9 mouse cellular contexts compared by ENCODE assay signal in the genomic region with DNA sequence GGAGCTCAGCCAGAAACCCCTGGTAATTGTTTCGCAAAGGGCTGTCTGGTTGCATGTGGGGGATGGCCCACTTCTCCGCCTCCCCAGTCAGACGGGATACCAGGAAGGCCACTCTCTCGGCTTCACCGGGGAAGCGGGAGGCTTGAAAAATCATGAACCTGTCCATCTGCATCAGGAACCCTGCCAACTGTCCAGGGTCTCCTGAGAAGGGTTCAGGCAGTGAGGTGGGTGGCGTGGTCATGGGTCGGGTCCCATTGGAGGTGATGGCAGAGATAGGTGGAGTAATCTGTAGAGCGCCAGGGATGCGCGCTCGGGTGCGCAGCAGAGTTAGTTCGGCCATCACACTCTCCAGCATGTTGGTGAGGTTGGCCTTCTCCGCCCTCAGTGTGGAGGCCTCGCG. TPM values are rescaled to one million over a fixed set of nuclear protein-coding genes. Genes with fewer than 3 reads are reported as not detected.
A peak's percentile ranks its signal among the peaks of the same experiment; 100 is the strongest.
DNase-seq lines count a peak whose midpoint lies in the region; ATAC-seq lines count a peak whose summit lies in the region.
"Had no signal": no experiment of that assay in that cellular context is flagged by ENCODE, and none has a peak within 500 bp of the region (broad histone marks: within the 10 kb centered on the region; RNA-seq: fewer than 3 reads in every experiment).

No protein-coding gene starts in this region.

- H3K9me3 ChIP-seq in neural tube, embryonic 11.5 days (ENCODE audit: control insufficient read depth, low read length): no peaks in the 10 kb centered on the region; the same call in 1 of the 2 replicates
- H3K9me3 ChIP-seq in hindbrain, embryonic 14.5 days (ENCODE audit: control insufficient read depth, low read length): no peaks in the 10 kb centered on the region
- H3K9me3 ChIP-seq in neural tube, embryonic 15.5 days (replicated peaks): no peaks in the 10 kb centered on the region

- peaks cover 3% of the 10 kb centered on the region; the same call in 1 of the 2 replicates for H3K4me1 ChIP-seq in neural tube, embryonic 11.5 days (ENCODE audit: control insufficient read depth, insufficient read depth, low read length)
- H3K4me1 ChIP-seq in hindbrain, embryonic 14.5 days (replicated peaks; ENCODE audit: control insufficient read depth, insufficient read depth, low read length): peaks cover 31% of the 10 kb centered on the region
- H3K4me1 ChIP-seq in neural tube, embryonic 15.5 days: peaks cover 47% of the 10 kb centered on the region

- peak; percentile 20 for DNase-seq in cerebellum, adult 11 months
- DNase-seq in cerebellum, postnatal 4 days (ENCODE audit: low spot score in 2 of 2): no peak
- DNase-seq in neural tube, embryonic 11.5 days (ENCODE audit: low spot score): no peak
- no peak for DNase-seq in neural tube, embryonic 10.5 days (ENCODE audit: extremely low spot score, low spot score)
- DNase-seq in hindbrain, embryonic 14.5 days (ENCODE audit: low spot score): no peak
- DNase-seq: thymus, postnatal 4 days had no signal

- H3K4me3 ChIP-seq in neural tube, embryonic 11.5 days (ENCODE audit: low read depth, low read length): peak overlapping the region; percentile 59
- peak overlapping the region; percentile 65 for H3K4me3 ChIP-seq in hindbrain, embryonic 14.5 days (replicated peaks; ENCODE audit: low read length)
- H3K4me3 ChIP-seq in neural tube, embryonic 15.5 days (replicated peaks): peak overlapping the region; percentile 65

- WGBS in neural tube, embryonic 11.5 days: 97% methylated on average over 17 of the region's 17 CpGs
- WGBS in hindbrain, embryonic 14.5 days: 98% methylated on average over 17 of the region's 17 CpGs
- 99% methylated on average over 17 of the region's 17 CpGs for WGBS in neural tube, embryonic 15.5 days

- H3K9ac ChIP-seq in neural tube, embryonic 11.5 days (ENCODE audit: low read length): no peak overlapping the region
- no peak overlapping the region for H3K9ac ChIP-seq in hindbrain, embryonic 14.5 days
- no peak overlapping the region for H3K9ac ChIP-seq in neural tube, embryonic 15.5 days (replicated peaks)

- no peak overlapping the region for H3K27ac ChIP-seq in neural tube, embryonic 11.5 days (ENCODE audit: low read depth, low read length)
- no peak overlapping the region for H3K27ac ChIP-seq in hindbrain, embryonic 14.5 days
- no peak overlapping the region for H3K27ac ChIP-seq in neural tube, embryonic 15.5 days (replicated peaks)

- no peaks in the 10 kb centered on the region for H3K27me3 ChIP-seq in neural tube, embryonic 11.5 days (ENCODE audit: control insufficient read depth, insufficient read depth, low read length)
- no peaks in the 10 kb centered on the region for H3K27me3 ChIP-seq in hindbrain, embryonic 14.5 days (ENCODE audit: control insufficient read depth, insufficient read depth, low read length)
- 0 out of 2 replicates have a peak, but pooled peaks cover 3% of the 10 kb centered on the region for H3K27me3 ChIP-seq in neural tube, embryonic 15.5 days (replicated peaks)

- H3K4me2 ChIP-seq in neural tube, embryonic 11.5 days (ENCODE audit: low read depth): peak overlapping the region; percentile 65
- H3K4me2 ChIP-seq in hindbrain, embryonic 14.5 days (replicated peaks): peak overlapping the region; percentile 68
- peak overlapping the region; percentile 71 for H3K4me2 ChIP-seq in neural tube, embryonic 15.5 days

- no peak for ATAC-seq in neural tube, embryonic 11.5 days (ENCODE audit: insufficient read depth, low FRiP score, low TSS enrichment)
- ATAC-seq in hindbrain, embryonic 14.5 days (ENCODE audit: low FRiP score): no peak
- ATAC-seq in neural tube, embryonic 15.5 days (ENCODE audit: low FRiP score): no peak
- no peak for ATAC-seq in erythroid progenitor cell, adult 5-6 weeks (replicated peaks; ENCODE audit: low FRiP score, poor library complexity, severe bottlenecking)
- no peak for ATAC-seq in inflammation-experienced regulatory T-cells, adult 6 months

- H3K36me3 ChIP-seq in neural tube, embryonic 11.5 days (ENCODE audit: control insufficient read depth, insufficient read depth, low read length): no peaks in the 10 kb centered on the region; the same call in 1 of the 2 replicates
- peaks cover 12% of the 10 kb centered on the region for H3K36me3 ChIP-seq in hindbrain, embryonic 14.5 days (replicated peaks; ENCODE audit: control insufficient read depth, insufficient read depth)
- H3K36me3 ChIP-seq in neural tube, embryonic 15.5 days: peaks cover 31% of the 10 kb centered on the region

RNA-seq across cellular contexts. Expression of a gene that starts 0.9 kb away (rescaled TPM):
- polyA plus RNA-seq in neural tube, embryonic 11.5 days (2014; fragmentation: Nextera tagmentation; extraction: Ambion mirVana): 25.0 and 28.7 TPM in 2 replicates
- 37.2 and 40.1 TPM in 2 replicates for polyA plus RNA-seq in hindbrain, embryonic 14.5 days (2014; fragmentation: Nextera tagmentation; extraction: Ambion mirVana)
- 46.5 and 55.0 TPM in 2 replicates for polyA plus RNA-seq in neural tube, embryonic 15.5 days (2015; fragmentation: Nextera tagmentation; extraction: Ambion mirVana)
- total RNA-seq in erythroid progenitor cell, adult 5-6 weeks (2015; ENCODE audit: low replicate concordance): 1.1 TPM in 1 of 2 replicates, not detected in the other
- 0.77 TPM in 1 of 2 replicates, not detected in the other for total RNA-seq in erythroid progenitor cell, adult 5-6 weeks (2017; ENCODE audit: low replicate concordance)
- polyA plus RNA-seq in inflammation-experienced regulatory T-cells, adult 6 months (2017; shearing (Covaris generic)): 1 to 10 TPM; 1.3 to 2.0 (median 1.8) TPM
